Mouse (Mus musculus) heart, embryonic 13.5 days (tissue): ENCODE measurements at regions not wholly inside any gene's neighbourhood (a gene's known extent, or its start where the extent isn't known, plus 50 kb on each side); places are given as distances from the start of the nearest gene placed in this dataset.

Experiments used
- ATAC-seq: fragments of 200-750 bp; cut with Nextera tagmentation; 2 replicates; pipeline ENCODE4 v1.8.0; 2017; ENCODE audit warnings: moderate TSS enrichment; ENCODE audit not compliant: insufficient number of reproducible peaks, low FRiP score, low TSS enrichment; ENCODE audit errors: extremely low read depth
- H3K27ac ChIP-seq: fragments of 300-500 bp; sonication (generic); replicated peaks from 2 replicates; pipeline ENCODE4 v1.5.1; 2015; ENCODE audit warnings: moderate library complexity, mild to moderate bottlenecking, inconsistent platforms
- H3K27me3 ChIP-seq: fragments of 300-500 bp; sonication (generic); replicated peaks from 2 replicates; pipeline ENCODE4 v1.6.1; 2015; ENCODE audit warnings: mild to moderate bottlenecking, inconsistent platforms
- H3K36me3 ChIP-seq: fragments of 300-500 bp; sonication (generic); 2 replicates; pipeline ENCODE4 v1.6.1; 2015; ENCODE audit warnings: mild to moderate bottlenecking, inconsistent platforms
- H3K4me1 ChIP-seq: fragments of 300-500 bp; sonication (generic); 2 replicates; pipeline ENCODE4 v1.6.1; 2015; ENCODE audit warnings: inconsistent platforms
- H3K4me2 ChIP-seq: fragments of 300-500 bp; sonication (generic); 2 replicates; pipeline ENCODE4 v1.6.1; 2015; ENCODE audit warnings: inconsistent platforms, mild to moderate bottlenecking, moderate library complexity
- H3K4me3 ChIP-seq: fragments of 300-500 bp; sonication (generic); 2 replicates; pipeline ENCODE4 v1.5.1; 2015; ENCODE audit warnings: moderate library complexity, mild to moderate bottlenecking, inconsistent platforms
- H3K9ac ChIP-seq: fragments of 300-500 bp; sonication (generic); 2 replicates; pipeline ENCODE4 v1.6.1; 2015; ENCODE audit warnings: inconsistent platforms, mild to moderate bottlenecking, moderate library complexity
- H3K9me3 ChIP-seq: fragments of 300-500 bp; sonication (generic); 2 replicates; pipeline ENCODE4 v1.6.1; 2016; ENCODE audit warnings: inconsistent platforms
- WGBS: fragments of 180-500 bp; shearing (Covaris S2); methylation state at CpG from one replicate; pipeline ENCODE4 v1.1.7; 2015; ENCODE audit warnings: mixed read lengths; 5-methylcytosine and 5-hydroxymethylcytosine counted together

DNA sequence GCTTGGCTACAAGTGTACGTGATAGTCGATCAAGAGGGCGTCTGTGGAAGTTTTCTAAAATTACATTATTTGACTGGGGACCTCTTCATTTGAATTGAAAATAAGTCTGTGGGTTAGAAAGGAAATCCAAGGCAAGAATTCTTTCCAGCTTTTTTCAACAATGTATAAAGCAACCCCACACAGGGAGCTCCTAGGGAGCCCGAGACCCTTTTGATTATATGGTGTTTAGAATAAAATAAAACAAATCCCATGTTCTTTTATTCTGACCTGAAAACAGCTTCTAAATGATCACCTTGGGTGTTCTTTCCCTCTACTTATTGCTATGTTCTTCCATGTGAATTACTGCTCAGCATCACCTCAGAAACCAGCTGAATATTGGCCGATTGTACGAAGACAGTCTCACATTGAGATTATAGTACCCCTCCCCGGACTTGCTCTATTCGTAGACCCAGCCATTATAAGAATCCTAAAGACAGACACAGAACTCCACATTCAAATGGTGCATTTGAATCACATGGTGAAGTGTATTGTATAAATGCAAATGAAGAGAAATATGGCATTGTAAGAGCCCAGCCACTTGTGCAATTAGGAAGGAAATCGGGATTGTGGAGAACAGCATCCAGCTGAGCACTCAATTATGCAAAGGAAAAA, 236.3 kb upstream of the Map3k7 start:
- H3K9ac ChIP-seq: no peak overlapping the region
- no peaks in the 10 kb centered on the region for H3K27me3 ChIP-seq
- no peaks in the 10 kb centered on the region for H3K36me3 ChIP-seq
- H3K9me3 ChIP-seq: no peaks in the 10 kb centered on the region
- 85% methylated on average over 9 of the region's 9 CpGs for WGBS
- no peak overlapping the region for H3K4me2 ChIP-seq
- no peak for ATAC-seq
- peaks cover 4% of the 10 kb centered on the region; the same call in 1 of the 2 replicates for H3K4me1 ChIP-seq
- no peak overlapping the region for H3K4me3 ChIP-seq
- H3K27ac ChIP-seq: no peak overlapping the region

GRCm38 (mm10) chr4:31728149-31728516, 235.8 kb upstream of the Map3k7 start:
- Histone ChIP-seq H3K27ac (no peak overlapping the region), H3K27me3 (no peaks in the 10 kb centered on the region), H3K4me2 (no peak overlapping the region), H3K36me3 (no peaks in the 10 kb centered on the region), H3K4me1 (peaks cover 4% of the 10 kb centered on the region; the same call in 1 of the 2 replicates), H3K4me3 (no peak overlapping the region), H3K9ac (no peak overlapping the region), H3K9me3 (no peaks in the 10 kb centered on the region)
- WGBS: 78% methylated on average over 3 of the region's 3 CpGs
- no peak for ATAC-seq

DNA sequence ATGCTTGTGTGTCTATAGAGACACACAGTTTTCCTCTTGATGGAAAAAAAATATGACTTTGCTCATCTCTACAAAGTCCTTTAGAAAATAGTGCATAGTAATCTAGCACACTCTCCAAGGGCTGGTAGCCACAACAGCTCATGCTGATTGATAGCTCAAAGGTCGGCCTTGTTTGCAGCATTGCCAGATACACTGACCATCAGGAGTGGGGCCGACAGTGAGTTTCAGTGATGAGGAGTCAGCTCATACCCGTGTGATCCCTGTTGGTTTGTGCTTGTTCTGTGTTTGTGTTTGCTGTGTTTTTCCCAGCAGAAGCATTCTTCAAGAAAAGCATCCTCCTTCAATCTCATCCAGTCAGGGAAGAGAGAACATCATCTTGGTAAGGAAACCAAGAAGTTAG, 220.1 kb upstream of the Map3k7 start:
- Histone ChIP-seq H3K4me3 (no peak overlapping the region), H3K27me3 (no peaks in the 10 kb centered on the region), H3K9me3 (no peaks in the 10 kb centered on the region), H3K4me1 (peaks cover 9% of the 10 kb centered on the region; the same call in 1 of the 2 replicates), H3K27ac (no peak overlapping the region), H3K4me2 (no peak overlapping the region), H3K9ac (no peak overlapping the region), H3K36me3 (no peaks in the 10 kb centered on the region)
- 51% methylated on average over 3 of the region's 3 CpGs for WGBS
- ATAC-seq: no peak

- Histone ChIP-seq H3K27me3 (no peaks in the 10 kb centered on the region), H3K4me3 (no peak overlapping the region), H3K9ac (no peak overlapping the region), H3K36me3 (no peaks in the 10 kb centered on the region), H3K4me2 (no peak overlapping the region), H3K27ac (no peak overlapping the region), H3K4me1 (peaks cover 9% of the 10 kb centered on the region; the same call in 1 of the 2 replicates), H3K9me3 (no peaks in the 10 kb centered on the region)
- ATAC-seq: no peak
- 33% methylated on average over 4 of the region's 4 CpGs for WGBS
These were observed 219.5 kb upstream of the Map3k7 start for GRCm38 (mm10) chr4:31744431-31744830.

- no peak overlapping the region for H3K27ac ChIP-seq
- H3K9ac ChIP-seq: no peak overlapping the region
- no peaks in the 10 kb centered on the region for H3K36me3 ChIP-seq
- H3K9me3 ChIP-seq: no peaks in the 10 kb centered on the region
- WGBS: 76% methylated on average over 5 of the region's 5 CpGs
- ATAC-seq: peak; percentile 58
- H3K27me3 ChIP-seq: no peaks in the 10 kb centered on the region
- no peak overlapping the region for H3K4me3 ChIP-seq
- no peak overlapping the region for H3K4me2 ChIP-seq
- no peaks in the 10 kb centered on the region for H3K4me1 ChIP-seq
These were observed 210.1 kb upstream of the Map3k7 start for GRCm38 (mm10) chr4:31753677-31754312.

GRCm38 (mm10) chr4:31757126-31757525, 206.8 kb upstream of the Map3k7 start:
- 50% methylated on average over 1 of the region's 1 CpGs for WGBS
- no peak for ATAC-seq

DNA sequence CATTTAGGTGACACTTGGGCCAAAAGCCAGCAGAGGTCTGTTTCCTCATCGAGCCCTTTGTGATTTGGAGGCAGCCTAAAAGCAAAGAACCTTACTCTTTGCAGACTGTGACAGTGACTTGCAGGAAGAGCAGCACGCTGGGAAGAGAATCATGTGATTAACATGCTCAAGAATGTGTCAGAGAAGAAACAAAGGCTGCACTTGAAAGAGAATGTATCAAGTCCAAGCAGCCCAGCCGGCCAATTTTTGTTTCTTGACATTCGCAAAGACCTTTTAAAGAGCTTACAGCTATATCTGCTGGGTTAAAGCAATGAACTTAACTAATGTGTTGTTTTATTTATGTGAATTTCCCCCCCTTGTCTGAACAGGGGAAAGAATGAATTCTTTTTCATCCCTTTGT, 203.8 kb upstream of the Map3k7 start:
- Histone ChIP-seq H3K4me3 (no peak overlapping the region), H3K4me2 (no peak overlapping the region), H3K36me3 (no peaks in the 10 kb centered on the region), H3K27ac (no peak overlapping the region), H3K27me3 (no peaks in the 10 kb centered on the region), H3K9ac (no peak overlapping the region), H3K4me1 (peaks cover 29% of the 10 kb centered on the region), H3K9me3 (no peaks in the 10 kb centered on the region)
- 32% methylated on average over 4 of the region's 4 CpGs for WGBS
- no peak for ATAC-seq

More at GRCm38 (mm10) chr4:31757126-31757525, 206.8 kb upstream of the Map3k7 start:
- Histone ChIP-seq H3K4me2 (no peak overlapping the region), H3K4me1 (peaks cover 23% of the 10 kb centered on the region), H3K4me3 (no peak overlapping the region), H3K36me3 (no peaks in the 10 kb centered on the region), H3K9me3 (no peaks in the 10 kb centered on the region), H3K27ac (no peak overlapping the region), H3K27me3 (no peaks in the 10 kb centered on the region), H3K9ac (no peak overlapping the region)

GRCm38 (mm10) chr4:31762199-31762598, 201.7 kb upstream of the Map3k7 start:
- Histone ChIP-seq H3K4me3 (peak overlapping the region; percentile 27), H3K4me2 (peak overlapping the region; percentile 62), H3K36me3 (no peaks in the 10 kb centered on the region), H3K27ac (no peak overlapping the region), H3K9ac (peak overlapping the region; percentile 67; the same call in 1 of the 2 replicates), H3K27me3 (no peaks in the 10 kb centered on the region), H3K4me1 (peaks cover 29% of the 10 kb centered on the region), H3K9me3 (no peaks in the 10 kb centered on the region)
- 20% methylated on average over 7 of the region's 7 CpGs for WGBS
- ATAC-seq: no peak

DNA sequence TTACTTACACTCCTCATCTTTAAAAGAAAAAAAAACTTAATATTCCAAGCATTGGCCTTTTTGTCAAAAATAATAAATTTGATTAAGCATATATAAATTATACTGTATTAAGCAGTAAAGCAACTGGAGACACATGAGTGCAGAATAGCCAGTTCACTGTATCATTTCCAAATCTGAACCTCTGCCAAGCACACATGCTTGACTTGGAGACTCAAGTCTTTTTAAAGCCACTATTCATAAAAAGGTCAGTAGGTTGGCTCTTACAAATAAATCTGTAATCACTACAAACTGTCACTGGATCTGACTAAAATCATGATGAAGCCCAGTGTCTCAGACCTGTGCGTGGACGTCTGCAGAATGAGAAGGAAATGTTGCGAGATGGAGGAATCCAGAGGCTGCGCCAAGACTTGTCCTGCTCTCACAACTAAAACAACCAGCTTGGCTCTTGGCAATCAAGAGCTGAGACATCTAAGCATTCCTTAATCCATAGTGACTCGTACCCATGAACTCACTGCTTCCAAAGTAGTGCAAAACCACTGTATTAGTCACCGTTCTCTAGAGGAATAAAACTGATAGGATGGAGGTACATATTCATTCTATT, 195.8 kb upstream of the Map3k7 start:
- no peak overlapping the region for H3K4me3 ChIP-seq
- no peaks in the 10 kb centered on the region for H3K36me3 ChIP-seq
- no peak overlapping the region for H3K4me2 ChIP-seq
- ATAC-seq: no peak
- 54% methylated on average over 6 of the region's 6 CpGs for WGBS
- peaks cover 6% of the 10 kb centered on the region for H3K4me1 ChIP-seq
- H3K9me3 ChIP-seq: no peaks in the 10 kb centered on the region
- peak overlapping the region; percentile 63; the same call in 1 of the 2 replicates for H3K27ac ChIP-seq
- H3K9ac ChIP-seq: no peak overlapping the region
- H3K27me3 ChIP-seq: no peaks in the 10 kb centered on the region

DNA sequence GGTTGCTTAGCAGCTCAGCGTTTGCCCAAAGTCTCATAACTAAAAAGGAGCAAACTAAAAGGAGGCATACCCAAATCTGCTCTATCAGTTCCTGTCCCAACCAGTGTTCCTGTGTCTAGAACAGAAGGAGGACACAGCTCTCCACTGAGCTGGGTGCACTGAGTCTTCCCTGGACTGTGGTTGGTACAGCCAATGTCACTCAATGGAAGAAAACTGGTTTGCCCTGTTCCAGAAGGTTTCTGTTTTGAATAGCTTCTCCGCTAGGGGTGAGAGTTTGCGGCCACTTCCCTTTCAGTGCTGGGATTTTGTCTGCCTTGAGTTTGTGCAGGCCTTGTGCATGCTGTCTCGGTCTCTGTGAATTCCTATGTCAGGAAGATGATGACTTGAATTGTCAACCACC, 194.6 kb upstream of the Map3k7 start:
- Histone ChIP-seq H3K27me3 (no peaks in the 10 kb centered on the region), H3K4me1 (peaks cover 6% of the 10 kb centered on the region), H3K4me3 (no peak overlapping the region), H3K4me2 (no peak overlapping the region), H3K36me3 (no peaks in the 10 kb centered on the region), H3K9me3 (no peaks in the 10 kb centered on the region), H3K9ac (no peak overlapping the region), H3K27ac (peak overlapping the region; percentile 63)
- 77% methylated on average over 4 of the region's 4 CpGs for WGBS
- no peak for ATAC-seq

DNA sequence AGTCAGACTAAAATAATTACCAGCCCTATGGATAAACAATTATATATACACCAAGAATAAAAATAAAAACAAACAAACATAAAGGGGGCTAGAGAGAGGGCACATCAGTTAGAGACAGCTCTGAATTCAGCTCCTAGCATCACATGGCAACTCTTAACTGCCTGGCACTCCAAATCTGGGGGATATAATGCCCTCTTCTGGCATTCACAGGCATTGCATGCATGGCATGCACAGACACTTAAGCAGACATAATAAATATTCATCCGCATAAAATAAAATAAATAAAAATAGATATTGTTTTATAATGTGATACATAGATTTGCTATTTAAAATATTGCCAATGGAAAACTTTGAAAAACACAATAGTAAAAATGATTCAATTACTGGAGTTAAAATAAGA, 177.6 kb upstream of the Map3k7 start:
- no peak for ATAC-seq
- no peaks in the 10 kb centered on the region for H3K4me1 ChIP-seq
- H3K4me2 ChIP-seq: no peak overlapping the region
- no peak overlapping the region for H3K4me3 ChIP-seq
- H3K27me3 ChIP-seq: no peaks in the 10 kb centered on the region
- H3K9ac ChIP-seq: no peak overlapping the region
- H3K27ac ChIP-seq: no peak overlapping the region
- H3K36me3 ChIP-seq: no peaks in the 10 kb centered on the region
- H3K9me3 ChIP-seq: no peaks in the 10 kb centered on the region
- 74% methylated on average over 1 of the region's 1 CpGs for WGBS
